Mouse (Mus musculus) embryonic fibroblast, embryonic 13.5 days (primary cell): ENCODE data around the gene Ccnd2. TPM values are rescaled to one million over a fixed set of nuclear protein-coding genes. Genes with fewer than 3 reads are reported as not detected.

ENCODE experiments used
- H3K27ac ChIP-seq: 2 replicates; pipeline ENCODE4 v1.5.1; 2012; ENCODE audit warnings: low read length, control low read depth, inconsistent platforms; ENCODE audit not compliant: insufficient read depth
- H3K4me1 ChIP-seq: 2 replicates; pipeline ENCODE4 v1.6.1; 2011; ENCODE audit warnings: low read length; ENCODE audit not compliant: control insufficient read depth, insufficient read depth
- H3K4me3 ChIP-seq: 2 replicates; pipeline ENCODE4 v1.5.1; 2011; ENCODE audit warnings: mild to moderate bottlenecking, control low read depth, low read length; ENCODE audit not compliant: insufficient read depth
- CTCF ChIP-seq: IDR thresholded peaks from 2 replicates; pipeline ENCODE4 v1.5.1; 2011; ENCODE audit warnings: mild to moderate bottlenecking, control low read depth, low read length, moderate library complexity, borderline replicate concordance; ENCODE audit not compliant: insufficient read depth
- POLR2A ChIP-seq: IDR thresholded peaks from 2 replicates; pipeline ENCODE4 v1.6.1; 2011; ENCODE audit warnings: low read depth, mild to moderate bottlenecking, control low read depth, low read length, moderate library complexity
- polyA plus RNA-seq: library from polyadenylated mRNA; stranded (reverse); fragments of >200 nt; gene quantifications from 2 replicates; pipeline ENCODE4 v1.2.4, GENCODE M21; 2011; ENCODE audit warnings: low read depth; ENCODE audit not compliant: missing spikeins, insufficient read length

Gene Ccnd2
- polyA plus RNA-seq, 1 experiment = 2,298 TPM

GRCm38 (mm10) chr6:127081820-127082219, 70.2 kb downstream of the Ccnd2 start:
- Histone ChIP-seq H3K4me3 (no peak overlapping the region), H3K4me1 (no peaks in the 10 kb centered on the region), H3K27ac (no peak overlapping the region)
- TF ChIP-seq POLR2A (no peak), CTCF (no peak)

- H3K4me3 ChIP-seq = peak overlapping the region; percentile 47
- no peaks in the 10 kb centered on the region for H3K4me1 ChIP-seq
- no peak overlapping the region for H3K27ac ChIP-seq
- TF ChIP-seq CTCF = peak; percentile 51; the same call in 1 of the 2 replicates
- TF ChIP-seq POLR2A = no peak
Measured at GRCm38 (mm10) chr6:127079867-127080731, 71.9 kb downstream of the Ccnd2 start.

Other genes with a start within 250 kb of the Ccnd2 start
- gene Dyrk4, start 230.4 kb downstream of the Ccnd2 start, polyA plus RNA-seq = 0.23 TPM in 1 of 2 replicates, not detected in the other
- gene Rad51ap1, start 212.6 kb downstream of the Ccnd2 start, polyA plus RNA-seq = 18.5 and 30.1 TPM in 2 replicates
- 22.2 and 26.7 TPM in 2 replicates for gene D6Wsu163e, start 212.2 kb downstream of the Ccnd2 start, polyA plus RNA-seq
- not detected in 2 replicates for gene Fgf6, start 136.6 kb downstream of the Ccnd2 start, polyA plus RNA-seq
- gene Fgf23, start 79.3 kb downstream of the Ccnd2 start, polyA plus RNA-seq = not detected in 2 replicates
- gene Tigar, start 42.6 kb downstream of the Ccnd2 start, polyA plus RNA-seq = 8.1 and 8.6 TPM in 2 replicates